In genomic region chr1:191820951-191821325, GRCm38 (mm10) we compare ENCODE assay signal across 8 mouse cellular contexts. TPM values are rescaled to one million over a fixed set of nuclear protein-coding genes. Genes with fewer than 3 reads are reported as not detected.
DNase-seq lines count a peak whose midpoint lies in the region; ATAC-seq and TF ChIP-seq lines count a peak whose summit lies in the region.

No protein-coding gene starts in this region.

- H3K4me1 ChIP-seq in erythroblast, embryonic 14.5 days (ENCODE audit: control insufficient read depth): peaks cover 23% of the 10 kb centered on the region
- H3K4me1 ChIP-seq in thymus, adult 2 months (replicated peaks; ENCODE audit: control insufficient read depth, insufficient read depth, low read length): peaks cover 4% of the 10 kb centered on the region
- peaks cover 24% of the 10 kb centered on the region for H3K4me1 ChIP-seq in liver, embryonic 15.5 days (replicated peaks)

- 19% methylated on average over 15 of the region's 15 CpGs for WGBS in thymus, adult 2 months
- 7% methylated on average over 15 of the region's 15 CpGs for WGBS in liver, embryonic 15.5 days (ENCODE audit: insufficient replicate concordance)

- H3K27me3 ChIP-seq in erythroblast, embryonic 14.5 days (ENCODE audit: control insufficient read depth): peaks cover 18% of the 10 kb centered on the region
- no peaks in the 10 kb centered on the region for H3K27me3 ChIP-seq in thymus, adult 2 months (ENCODE audit: control insufficient read depth, insufficient read depth, low read length)
- H3K27me3 ChIP-seq in liver, embryonic 15.5 days: peaks cover 11% of the 10 kb centered on the region

- TF ChIP-seq CTCF in thymus, adult 2 months (IDR thresholded peaks at IDR 0.05; ENCODE audit: borderline replicate concordance, control insufficient read depth, extremely low read depth, insufficient read depth, low read length, poor library complexity): no peak

- ATAC-seq in erythroblast, adult 5-6 weeks (replicated peaks; ENCODE audit: low FRiP score, poor library complexity, severe bottlenecking): no peak; the same call in 1 of the 2 replicates
- peak; percentile 3 for ATAC-seq in liver, embryonic 15.5 days (ENCODE audit: insufficient read depth)
- no peak for ATAC-seq in megakaryocyte progenitor cell, adult 5-6 weeks (replicated peaks; ENCODE audit: poor library complexity)

- no peak for DNase-seq in thymus, adult 2 months
- DNase-seq in thymus, postnatal 14 days: no peak
- no peak for DNase-seq in right cerebral cortex, postnatal 36 days (ENCODE audit: low spot score in 2 of 2)
- DNase-seq in frontal cortex, adult 2 months (ENCODE audit: extremely low spot score in 1 of 2, low spot score in 1 of 2): no peak

- peak overlapping the region; percentile 95 for H3K4me2 ChIP-seq in liver, embryonic 15.5 days

- no peaks in the 10 kb centered on the region for H3K9me3 ChIP-seq in erythroblast, embryonic 14.5 days (ENCODE audit: control insufficient read depth, low read length)
- H3K9me3 ChIP-seq in liver, embryonic 15.5 days (replicated peaks): no peaks in the 10 kb centered on the region

- H3K9ac ChIP-seq in liver, embryonic 15.5 days: peak overlapping the region; percentile 85; the same call in 1 of the 2 replicates

- H3K4me3 ChIP-seq in erythroblast, embryonic 14.5 days (replicated peaks): peak overlapping the region; percentile 82
- H3K4me3 ChIP-seq in thymus, adult 2 months (ENCODE audit: control insufficient read depth, insufficient read depth, low read length): peak overlapping the region; percentile 76
- peak overlapping the region; percentile 87 for H3K4me3 ChIP-seq in liver, embryonic 15.5 days (replicated peaks)

- TF ChIP-seq POLR2A in thymus, adult 2 months (IDR thresholded peaks at IDR 0.05; ENCODE audit: control insufficient read depth, extremely low read depth, insufficient read depth, low read length, poor library complexity): no peak

- no peak overlapping the region for H3K27ac ChIP-seq in thymus, adult 2 months (ENCODE audit: control insufficient read depth, insufficient read depth, low read length)
- H3K27ac ChIP-seq in liver, embryonic 15.5 days (replicated peaks): no peak overlapping the region

- H3K36me3 ChIP-seq in erythroblast, embryonic 14.5 days (ENCODE audit: control insufficient read depth): peaks cover 40% of the 10 kb centered on the region
- H3K36me3 ChIP-seq in thymus, adult 2 months (ENCODE audit: control insufficient read depth, insufficient read depth, low read length): peaks cover 4% of the 10 kb centered on the region; the same call in 1 of the 2 replicates
- H3K36me3 ChIP-seq in liver, embryonic 15.5 days (replicated peaks): peaks cover 38% of the 10 kb centered on the region

RNA-seq across cellular contexts. Expression of gene Nek2, which starts 0.3 kb away (rescaled TPM):
- polyA plus RNA-seq in erythroblast, embryonic 14.5 days (2012): 0.68 and 0.97 TPM in 2 replicates
- total RNA-seq in erythroblast, adult 5-6 weeks (2015; ENCODE audit: low replicate concordance): 18.4 and 18.8 TPM in 2 replicates
- 29.2 and 65.2 TPM in 2 replicates for total RNA-seq in erythroblast, adult 5-6 weeks (2017; ENCODE audit: low replicate concordance)
- polyA plus RNA-seq in thymus, adult 2 months (2012; rRNA removed): 14.9 and 24.3 TPM in 2 replicates
- 33.5 and 34.1 TPM in 2 replicates for polyA plus RNA-seq in liver, embryonic 15.5 days (2015; fragmentation: Nextera tagmentation; extraction: Ambion mirVana)
- 22.4 and 23.4 TPM in 2 replicates for total RNA-seq in megakaryocyte progenitor cell, adult 5-6 weeks (2015)
- 35.8 and 36.8 TPM in 2 replicates for total RNA-seq in megakaryocyte progenitor cell, adult 5-6 weeks (2017)
- polyA plus RNA-seq in frontal cortex, adult 2 months (2012; rRNA removed): 0.63 and 0.88 TPM in 2 replicates
